ENCODE assay signal across 8 mouse cellular contexts in the genomic region with DNA sequence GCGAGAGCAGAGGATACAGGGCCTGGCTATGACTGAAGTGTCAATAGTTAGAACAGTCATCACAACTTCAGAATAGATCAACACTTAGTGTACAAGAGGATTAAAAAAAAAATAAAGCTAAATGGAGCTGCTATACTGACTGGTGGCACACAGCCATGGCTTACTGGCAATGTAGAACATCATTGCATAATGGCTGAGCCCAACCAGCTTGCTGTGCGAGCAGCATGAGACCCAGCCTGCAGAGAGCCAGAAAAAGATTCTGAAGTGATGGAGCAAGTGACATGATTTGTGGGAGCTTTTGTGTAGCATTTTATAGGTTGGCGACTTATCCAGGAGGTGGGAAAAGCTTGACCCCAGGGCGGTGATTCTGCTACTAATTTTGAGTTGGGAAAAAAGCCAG.
DNase-seq lines count a peak whose midpoint lies in the region; TF ChIP-seq lines count a peak whose summit lies in the region.

No protein-coding gene starts in this region.

- H3K27me3 ChIP-seq in kidney, adult 2 months (replicated peaks; ENCODE audit: control insufficient read depth, insufficient read depth, low read length): no peaks in the 10 kb centered on the region

- WGBS in kidney, adult 2 months: 48% methylated on average over 4 of the region's 4 CpGs

- H3K36me3 ChIP-seq in kidney, adult 2 months (ENCODE audit: control insufficient read depth, insufficient read depth, low read length): no peaks in the 10 kb centered on the region

- no peak for TF ChIP-seq POLR2A in kidney, adult 2 months (IDR thresholded peaks at IDR 0.05; ENCODE audit: low read depth, low read length)

- H3K27ac ChIP-seq in kidney, adult 2 months (ENCODE audit: insufficient read depth, low read depth, low read length): no peak overlapping the region

- peak; percentile 15 for DNase-seq in kidney, adult 2 months
- DNase-seq in kidney, adult 11 months: no peak
- peak; percentile 22 to 36 for DNase-seq in adrenal gland, postnatal 36 days
- DNase-seq in frontal cortex, adult 2 months (ENCODE audit: extremely low spot score in 1 of 2, low spot score in 1 of 2): peak; percentile 7 to 47
- peak; percentile 27 to 44 for DNase-seq in kidney, postnatal 4 days
- peak; percentile 49 for DNase-seq in lung, postnatal 36 days
- no peak for DNase-seq in yolk sac, embryonic 10.5 days (ENCODE audit: low spot score)
- no peak for DNase-seq in B cell, adult 2 months

- TF ChIP-seq CTCF in kidney, adult 2 months (conservative IDR thresholded peaks at IDR 0.05; ENCODE audit: insufficient read depth, insufficient read length, low read depth, low read length): no peak

- no peak overlapping the region for H3K4me3 ChIP-seq in kidney, adult 2 months (ENCODE audit: insufficient read depth, low read depth, low read length)

- H3K4me1 ChIP-seq in kidney, adult 2 months (ENCODE audit: control insufficient read depth, insufficient read depth, low read length): no peaks in the 10 kb centered on the region

Comparison
In these comparisons a context has a peak if more than half of its experiments do, and no peak if none do; other contexts are left out.
1. DNase-seq: peak in kidney, adult 2 months (single experiment), adrenal gland, postnatal 36 days (2 of 2), frontal cortex, adult 2 months (2 of 2), kidney, postnatal 4 days (2 of 2) and lung, postnatal 36 days (single experiment); none in kidney, adult 11 months (single experiment), yolk sac, embryonic 10.5 days (single experiment) and B cell, adult 2 months (0 of 2).